Mouse (Mus musculus): ENCODE measurements around the gene Clec18a. TPM values are rescaled to one million over a fixed set of nuclear protein-coding genes. Genes with fewer than 3 reads are reported as not detected.

Clec18a gene
- total and polyA plus RNA-seq, 2 experiments from 2014 or later: 0.58 TPM; not detected in 1

- Histone ChIP-seq H3K4me3 (ENCODE audit: low read length) (no peak overlapping the region), H3K4me2 (ENCODE audit: low read depth, low read length) (no peak overlapping the region), H3K4me1 (ENCODE audit: insufficient read depth, low read length) (no peaks in the 10 kb centered on the region), H3K9ac (replicated peaks; ENCODE audit: low read length) (no peak overlapping the region), H3K27me3 (ENCODE audit: insufficient read depth, low read length) (no peaks in the 10 kb centered on the region), H3K9me3 (ENCODE audit: low read length) (no peaks in the 10 kb centered on the region), H3K36me3 (ENCODE audit: insufficient read depth, low read length) (no peaks in the 10 kb centered on the region), H3K27ac (no peak overlapping the region)
- ATAC-seq (no peak), DNase-seq (ENCODE audit: low spot score) (no peak)
- TF ChIP-seq CTCF (IDR thresholded peaks at IDR 0.05; ENCODE audit: low read depth): no peak
- 31% methylated on average over 10 of the region's 10 CpGs for WGBS
Measured at GRCm38 (mm10) chr8:111067439-111067838, 24.8 kb downstream of the Clec18a start.

GRCm38 (mm10) chr8:111066308-111066707 is 25.9 kb downstream of the Clec18a start:
- no peak for TF ChIP-seq CTCF (IDR thresholded peaks at IDR 0.05; ENCODE audit: low read depth)
- H3K36me3 ChIP-seq (ENCODE audit: insufficient read depth, low read length): no peaks in the 10 kb centered on the region
- no peaks in the 10 kb centered on the region for H3K9me3 ChIP-seq (ENCODE audit: low read length)
- H3K4me2 ChIP-seq (ENCODE audit: low read depth, low read length): no peak overlapping the region
- H3K4me1 ChIP-seq (ENCODE audit: insufficient read depth, low read length): 0 out of 2 replicates have a peak, but pooled peaks cover under 1% of the 10 kb centered on the region
- 59% methylated on average over 4 of the region's 4 CpGs for WGBS
- no peak overlapping the region for H3K9ac ChIP-seq (replicated peaks; ENCODE audit: low read length)
- H3K27me3 ChIP-seq (ENCODE audit: insufficient read depth, low read length): no peaks in the 10 kb centered on the region
- no peak overlapping the region for H3K4me3 ChIP-seq (ENCODE audit: low read length)
- DNase-seq (ENCODE audit: low spot score): no peak
- H3K27ac ChIP-seq: no peak overlapping the region
- no peak for ATAC-seq

- DNase-seq (ENCODE audit: low spot score) (no peak), ATAC-seq (no peak)
- H3K4me3 ChIP-seq (ENCODE audit: low read length): peak overlapping the region; percentile 55
- peak overlapping the region; percentile 83 for H3K4me2 ChIP-seq (ENCODE audit: low read depth, low read length)
- no peak overlapping the region for H3K27ac ChIP-seq
- WGBS: 36% methylated on average over 2 of the region's 2 CpGs
- no peaks in the 10 kb centered on the region for H3K36me3 ChIP-seq (ENCODE audit: insufficient read depth, low read length)
- no peak for TF ChIP-seq CTCF (IDR thresholded peaks at IDR 0.05; ENCODE audit: low read depth)
- no peak overlapping the region for H3K9ac ChIP-seq (replicated peaks; ENCODE audit: low read length)
- H3K4me1 ChIP-seq (ENCODE audit: insufficient read depth, low read length): 0 out of 2 replicates have a peak, but pooled peaks cover 4% of the 10 kb centered on the region
- H3K9me3 ChIP-seq (ENCODE audit: low read length): no peaks in the 10 kb centered on the region
- no peaks in the 10 kb centered on the region for H3K27me3 ChIP-seq (ENCODE audit: insufficient read depth, low read length)
Measured at GRCm38 (mm10) chr8:111062893-111063292, 29.3 kb downstream of the Clec18a start.

- Histone ChIP-seq H3K9ac (replicated peaks; ENCODE audit: low read length) (peak overlapping the region; percentile 65), H3K4me2 (ENCODE audit: low read depth, low read length) (peak overlapping the region; percentile 83), H3K27me3 (ENCODE audit: insufficient read depth, low read length) (no peaks in the 10 kb centered on the region), H3K4me3 (ENCODE audit: low read length) (peak overlapping the region; percentile 55), H3K36me3 (ENCODE audit: insufficient read depth, low read length) (no peaks in the 10 kb centered on the region), H3K9me3 (ENCODE audit: low read length) (no peaks in the 10 kb centered on the region), H3K27ac (peak overlapping the region; percentile 57), H3K4me1 (ENCODE audit: insufficient read depth, low read length) (peaks cover 10% of the 10 kb centered on the region; the same call in 1 of the 2 replicates)
- TF ChIP-seq CTCF (IDR thresholded peaks at IDR 0.05; ENCODE audit: low read depth): no peak
- DNase-seq (ENCODE audit: low spot score) (peak; percentile 93), ATAC-seq (peak; percentile 91)
- under 1% methylated on average over 27 of the region's 27 CpGs for WGBS
Measured at GRCm38 (mm10) chr8:111062072-111062757, 30.0 kb downstream of the Clec18a start.

GRCm38 (mm10) chr8:111061688-111062071 is 30.5 kb downstream of the Clec18a start:
- no peaks in the 10 kb centered on the region for H3K27me3 ChIP-seq (ENCODE audit: insufficient read depth, low read length)
- peak overlapping the region; percentile 65 for H3K9ac ChIP-seq (replicated peaks; ENCODE audit: low read length)
- H3K9me3 ChIP-seq (ENCODE audit: low read length): no peaks in the 10 kb centered on the region
- peak overlapping the region; percentile 55 for H3K4me3 ChIP-seq (ENCODE audit: low read length)
- under 1% methylated on average over 14 of the region's 14 CpGs for WGBS
- H3K4me2 ChIP-seq (ENCODE audit: low read depth, low read length): peak overlapping the region; percentile 83
- H3K27ac ChIP-seq: peak overlapping the region; percentile 57
- no peak for ATAC-seq
- H3K4me1 ChIP-seq (ENCODE audit: insufficient read depth, low read length): peaks cover 15% of the 10 kb centered on the region
- DNase-seq (ENCODE audit: low spot score): peak; percentile 35
- no peak for TF ChIP-seq CTCF (IDR thresholded peaks at IDR 0.05; ENCODE audit: low read depth)
- H3K36me3 ChIP-seq (ENCODE audit: insufficient read depth, low read length): no peaks in the 10 kb centered on the region

GRCm38 (mm10) chr8:111058946-111059572 is 33.2 kb downstream of the Clec18a start:
- no peak for TF ChIP-seq CTCF (IDR thresholded peaks at IDR 0.05; ENCODE audit: low read depth)
- H3K9ac ChIP-seq (replicated peaks; ENCODE audit: low read length): no peak overlapping the region

More at GRCm38 (mm10) chr8:111058946-111059572, 33.2 kb downstream of the Clec18a start:
- Histone ChIP-seq H3K4me2 (ENCODE audit: low read depth, low read length) (no peak overlapping the region), H3K27ac (no peak overlapping the region), H3K4me3 (ENCODE audit: low read length) (no peak overlapping the region), H3K9me3 (ENCODE audit: low read length) (no peaks in the 10 kb centered on the region), H3K36me3 (ENCODE audit: insufficient read depth, low read length) (peaks cover 19% of the 10 kb centered on the region), H3K4me1 (ENCODE audit: insufficient read depth, low read length) (peaks cover 15% of the 10 kb centered on the region), H3K27me3 (ENCODE audit: insufficient read depth, low read length) (no peaks in the 10 kb centered on the region)
- DNase-seq (ENCODE audit: low spot score) (no peak), ATAC-seq (no peak)
- WGBS: 65% methylated on average over 2 of the region's 2 CpGs

Data from hindbrain, postnatal 0 days (tissue).